Mouse (Mus musculus) erythroblast, embryonic 14.5 days (primary cell): Measurements from ENCODE around the gene Bbs4. TPM values are rescaled to one million over a fixed set of nuclear protein-coding genes. Genes with fewer than 3 reads are reported as not detected.
"Not testable (repeated sequence)": the region's sequence is repeated elsewhere in the genome, so short reads cannot be mapped to it uniquely, and the experiment has no call there.

Experiments
- H3K27me3 ChIP-seq: 2 replicates; pipeline ENCODE4 v1.6.1; 2012; ENCODE audit warnings: inconsistent platforms; ENCODE audit not compliant: control insufficient read depth
- H3K36me3 ChIP-seq: 2 replicates; pipeline ENCODE4 v1.6.1; 2012; ENCODE audit warnings: mild to moderate bottlenecking, inconsistent platforms; ENCODE audit not compliant: control insufficient read depth
- H3K4me1 ChIP-seq: 2 replicates; pipeline ENCODE4 v1.6.1; 2012; ENCODE audit warnings: inconsistent platforms; ENCODE audit not compliant: control insufficient read depth
- H3K4me3 ChIP-seq: replicated peaks from 2 replicates; pipeline ENCODE3; 2012; ENCODE audit warnings: moderate library complexity, mild to moderate bottlenecking, inconsistent platforms
- H3K9me3 ChIP-seq: 2 replicates; pipeline ENCODE4 v1.6.1; 2012; ENCODE audit warnings: low read length, inconsistent platforms, mixed read lengths; ENCODE audit not compliant: control insufficient read depth
- GATA1 ChIP-seq: IDR thresholded peaks from 2 replicates; pipeline ENCODE4 v1.6.1; 2012; ENCODE audit warnings: low read length, inconsistent platforms, mixed read lengths
- TAL1 ChIP-seq: IDR thresholded peaks from 3 replicates; pipeline ENCODE4 v1.6.1; 2012; ENCODE audit warnings: low read length, inconsistent platforms, mixed read lengths
- polyA plus RNA-seq: library from polyadenylated mRNA; stranded (reverse); fragments of >175 nt; gene quantifications from 2 replicates; pipeline ENCODE4 v1.2.3, GENCODE M21; 2012

The Bbs4 gene
- polyA plus RNA-seq, result 0.09 TPM in 1 of 2 replicates, not detected in the other

GRCm38 (mm10) chr9:59353253-59353639 is at the start of gene Bbs4:
TSS of gene Bbs4 (minus strand) at chr9:59353508.
- Histone ChIP-seq H3K9me3 (no peaks in the 10 kb centered on the region), H3K4me1 (peaks cover 15% of the 10 kb centered on the region)
- no peak for TF ChIP-seq GATA1
- no peak for TF ChIP-seq TAL1

GRCm38 (mm10) chr9:59389086-59389485 is 35.8 kb upstream of the Bbs4 start:
- Histone ChIP-seq H3K27me3 (no peaks in the 10 kb centered on the region), H3K9me3 (no peaks in the 10 kb centered on the region), H3K4me3 (no peak overlapping the region), H3K36me3 (peaks cover 39% of the 10 kb centered on the region), H3K4me1 (peaks cover 5% of the 10 kb centered on the region)
- no peak for TF ChIP-seq GATA1
- no peak for TF ChIP-seq TAL1

More at GRCm38 (mm10) chr9:59353253-59353639, at the start of gene Bbs4:
- Histone ChIP-seq H3K36me3 (no peaks in the 10 kb centered on the region), H3K4me3 (peak within 1 kb of the TSS; percentile 70), H3K27me3 (no peaks in the 10 kb centered on the region)

- peaks cover 5% of the 10 kb centered on the region for H3K4me1 ChIP-seq
- peaks cover 32% of the 10 kb centered on the region for H3K36me3 ChIP-seq
- H3K9me3 ChIP-seq, result no peaks in the 10 kb centered on the region
- H3K4me3 ChIP-seq, result no peak overlapping the region
- no peak for TF ChIP-seq TAL1
- TF ChIP-seq GATA1, result no peak
- no peaks in the 10 kb centered on the region for H3K27me3 ChIP-seq
These were observed 35.0 kb upstream of the Bbs4 start for GRCm38 (mm10) chr9:59388311-59388710.

GRCm38 (mm10) chr9:59387461-59387860 is 34.2 kb upstream of the Bbs4 start:
- Histone ChIP-seq H3K4me3 (no peak overlapping the region), H3K36me3 (peaks cover 23% of the 10 kb centered on the region), H3K4me1 (peaks cover 5% of the 10 kb centered on the region), H3K27me3 (no peaks in the 10 kb centered on the region), H3K9me3 (no peaks in the 10 kb centered on the region)
- no peak for TF ChIP-seq TAL1
- no peak for TF ChIP-seq GATA1

- no peak overlapping the region for H3K4me3 ChIP-seq
- no peak for TF ChIP-seq TAL1
- no peak for TF ChIP-seq GATA1
These were observed 22.3 kb upstream of the Bbs4 start for GRCm38 (mm10) chr9:59375626-59376025.

GRCm38 (mm10) chr9:59369646-59370045 is 16.3 kb upstream of the Bbs4 start:
- peaks cover 24% of the 10 kb centered on the region for H3K9me3 ChIP-seq
- H3K4me3 ChIP-seq, result no peak overlapping the region

More at GRCm38 (mm10) chr9:59375626-59376025, 22.3 kb upstream of the Bbs4 start:
- H3K27me3 ChIP-seq, result no peaks in the 10 kb centered on the region
- H3K36me3 ChIP-seq, result no peaks in the 10 kb centered on the region
- no peaks in the 10 kb centered on the region for H3K4me1 ChIP-seq
- H3K9me3 ChIP-seq, result peaks cover 22% of the 10 kb centered on the region

GRCm38 (mm10) chr9:59369220-59369619 is 15.9 kb upstream of the Bbs4 start:
- Histone ChIP-seq H3K4me3 (no peak overlapping the region), H3K36me3 (no peaks in the 10 kb centered on the region)
- TF ChIP-seq TAL1, result no peak
- no peak for TF ChIP-seq GATA1

More at GRCm38 (mm10) chr9:59369646-59370045, 16.3 kb upstream of the Bbs4 start:
- H3K4me1 ChIP-seq, result no peaks in the 10 kb centered on the region
- no peaks in the 10 kb centered on the region for H3K36me3 ChIP-seq
- H3K27me3 ChIP-seq, result no peaks in the 10 kb centered on the region; the same call in 1 of the 2 replicates
- TF ChIP-seq TAL1 (no peak), GATA1 (no peak)

GRCm38 (mm10) chr9:59360487-59360886 is 7.2 kb upstream of the Bbs4 start:
- H3K36me3 ChIP-seq, H3K4me3 ChIP-seq, H3K9me3 ChIP-seq, H3K4me1 ChIP-seq, H3K27me3 ChIP-seq: not testable (repeated sequence)

More at GRCm38 (mm10) chr9:59369220-59369619, 15.9 kb upstream of the Bbs4 start:
- Histone ChIP-seq H3K9me3 (peaks cover 22% of the 10 kb centered on the region), H3K4me1 (no peaks in the 10 kb centered on the region), H3K27me3 (no peaks in the 10 kb centered on the region; the same call in 1 of the 2 replicates)

GRCm38 (mm10) chr9:59358041-59358440 is 4.7 kb upstream of the Bbs4 start:
- not testable (repeated sequence) for H3K9me3 ChIP-seq, H3K4me1 ChIP-seq, H3K27me3 ChIP-seq, H3K36me3 ChIP-seq, H3K4me3 ChIP-seq

GRCm38 (mm10) chr9:59352586-59353252 is 589 bp downstream of the Bbs4 start:
- Histone ChIP-seq H3K4me1 (peaks cover 15% of the 10 kb centered on the region), H3K27me3 (no peaks in the 10 kb centered on the region), H3K4me3 (peak overlapping the region; percentile 70), H3K9me3 (no peaks in the 10 kb centered on the region), H3K36me3 (no peaks in the 10 kb centered on the region)
- TF ChIP-seq TAL1, result no peak
- no peak for TF ChIP-seq GATA1
